Mouse (Mus musculus) midbrain, embryonic 11.5 days (tissue): Measurements from ENCODE around the gene Adcy5. TPM values are rescaled to one million over a fixed set of nuclear protein-coding genes. Genes with fewer than 3 reads are reported as not detected.

Experiments used
- ATAC-seq: fragments of 200-750 bp; cut with Nextera tagmentation; 2 replicates; pipeline ENCODE4 v1.8.0; 2017; ENCODE audit warnings: moderate TSS enrichment, moderate library complexity; ENCODE audit not compliant: low FRiP score
- DNase-seq: peaks from one replicate; pipeline ENCODE4 v3.0.0; 2015; ENCODE audit warnings: low spot score; ENCODE audit errors: missing footprints
- H3K27ac ChIP-seq: fragments of 300-500 bp; sonication (generic); 2 replicates; pipeline ENCODE4 v1.5.1; 2014; ENCODE audit warnings: low read depth, low read length
- H3K27me3 ChIP-seq: fragments of 300-500 bp; sonication (generic); 2 replicates; pipeline ENCODE4 v1.6.1; 2014; ENCODE audit warnings: mild to moderate bottlenecking, low read length, moderate library complexity, mixed read lengths; ENCODE audit not compliant: control insufficient read depth, insufficient read depth
- H3K36me3 ChIP-seq: fragments of 300-500 bp; sonication (generic); 2 replicates; pipeline ENCODE4 v1.6.1; 2014; ENCODE audit warnings: mild to moderate bottlenecking, low read length, moderate library complexity, mixed read lengths; ENCODE audit not compliant: control insufficient read depth, insufficient read depth
- H3K4me1 ChIP-seq: fragments of 300-500 bp; sonication (generic); 2 replicates; pipeline ENCODE4 v1.6.1; 2014; ENCODE audit warnings: low read length; ENCODE audit not compliant: control insufficient read depth, insufficient read depth
- H3K4me2 ChIP-seq: fragments of 300-500 bp; sonication (generic); 2 replicates; pipeline ENCODE4 v1.6.1; 2014; ENCODE audit warnings: mild to moderate bottlenecking, moderate library complexity
- H3K4me3 ChIP-seq: fragments of 300-500 bp; sonication (generic); 2 replicates; pipeline ENCODE4 v1.5.1; 2014; ENCODE audit warnings: low read depth, low read length
- H3K9ac ChIP-seq: fragments of 300-500 bp; sonication (generic); 2 replicates; pipeline ENCODE4 v1.6.1; 2014; ENCODE audit warnings: low read length
- H3K9me3 ChIP-seq: fragments of 300-500 bp; sonication (generic); 2 replicates; pipeline ENCODE4 v1.6.1; 2016; ENCODE audit warnings: low read length; ENCODE audit not compliant: control insufficient read depth
- WGBS: fragments of 180-500 bp; shearing (Covaris S2); extraction: QIAGEN DNeasy Blood & Tissue Kit; methylation state at CpG from one replicate; pipeline ENCODE4 v1.1.7; 2014; 5-methylcytosine and 5-hydroxymethylcytosine counted together
- polyA plus RNA-seq: library from polyadenylated mRNA; unstranded; fragments of >200 nt; fragmentation: Nextera tagmentation; extraction: Ambion mirVana; gene quantifications from 2 replicates; pipeline ENCODE4 v1.2.1, GENCODE M21; 2014

Adcy5 gene
- polyA plus RNA-seq, 1 experiment from 2014 or later: 1.7 TPM

DNA sequence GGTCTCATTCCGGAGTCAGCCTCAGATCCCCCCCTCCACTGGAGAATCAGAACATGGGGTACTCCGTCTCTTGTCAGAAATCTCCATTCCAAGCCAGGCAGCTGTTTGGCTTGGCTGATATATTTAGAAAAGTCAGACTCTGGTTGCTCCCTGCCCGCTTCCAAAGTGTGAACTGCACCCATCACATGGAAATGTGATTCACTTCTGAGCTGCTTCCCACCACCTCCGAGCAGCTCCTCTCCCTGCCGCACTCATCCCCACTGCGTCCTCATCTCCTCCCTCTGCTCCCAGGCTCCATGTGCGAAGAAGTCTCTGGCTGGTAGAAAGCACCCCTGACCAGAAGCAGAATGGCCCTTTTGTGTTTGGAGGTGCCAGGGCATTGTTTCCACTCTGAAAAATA lies 37.2 kb upstream of the Adcy5 start:
- Histone ChIP-seq H3K27ac (no peak overlapping the region), H3K36me3 (no peaks in the 10 kb centered on the region), H3K4me3 (no peak overlapping the region), H3K4me2 (no peak overlapping the region), H3K9ac (no peak overlapping the region), H3K27me3 (no peaks in the 10 kb centered on the region), H3K9me3 (no peaks in the 10 kb centered on the region), H3K4me1 (no peaks in the 10 kb centered on the region)
- WGBS: 59% methylated on average over 7 of the region's 7 CpGs
- DNase-seq: peak; percentile 71
- ATAC-seq: no peak

DNA sequence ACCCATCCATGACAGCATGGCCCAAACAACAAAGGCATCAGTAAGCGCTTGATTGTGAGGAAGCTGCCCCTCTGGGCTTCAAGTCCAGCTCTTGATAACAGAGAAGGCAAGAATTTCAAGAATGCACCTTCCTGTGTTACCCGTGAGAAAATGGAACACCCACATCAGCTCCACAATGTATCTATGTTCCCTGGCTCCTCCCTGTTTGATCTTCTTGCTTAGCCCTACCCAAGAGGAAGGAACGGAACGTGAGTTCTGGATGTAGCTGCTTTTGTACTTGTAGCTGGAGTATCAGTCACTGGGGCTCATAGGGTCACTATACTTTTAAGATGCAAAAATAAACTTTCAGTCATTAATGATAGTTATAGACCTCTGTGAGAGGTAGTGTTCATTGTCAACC lies 34.1 kb upstream of the Adcy5 start:
- Histone ChIP-seq H3K4me3 (no peak overlapping the region), H3K27ac (no peak overlapping the region), H3K27me3 (no peaks in the 10 kb centered on the region), H3K4me1 (no peaks in the 10 kb centered on the region), H3K4me2 (no peak overlapping the region), H3K9ac (no peak overlapping the region), H3K9me3 (no peaks in the 10 kb centered on the region), H3K36me3 (no peaks in the 10 kb centered on the region)
- no peak for ATAC-seq
- WGBS: 83% methylated on average over 4 of the region's 4 CpGs
- DNase-seq: no peak

DNA sequence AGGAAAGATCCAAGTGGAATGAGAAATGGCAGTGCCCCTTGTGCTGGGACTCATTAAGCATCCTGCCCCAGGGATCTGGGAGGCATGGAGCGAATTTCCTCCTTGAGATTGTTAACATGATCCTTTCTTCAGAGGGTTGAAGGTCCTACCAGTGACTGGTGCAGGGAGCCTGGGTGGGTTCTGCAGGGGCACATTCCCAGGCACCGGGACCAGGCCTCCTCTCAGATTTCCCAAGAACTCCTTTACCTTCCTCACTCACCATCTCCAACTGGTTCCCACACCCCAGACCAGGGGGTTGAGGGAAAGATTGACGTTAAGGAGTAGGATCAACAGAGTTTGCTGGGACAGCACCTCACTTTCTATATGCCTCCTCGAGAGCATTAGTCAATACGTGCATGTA lies 27.4 kb upstream of the Adcy5 start:
- ATAC-seq (no peak), DNase-seq (no peak)
- H3K4me3 ChIP-seq: no peak overlapping the region
- H3K9me3 ChIP-seq: no peaks in the 10 kb centered on the region
- no peak overlapping the region for H3K4me2 ChIP-seq
- no peaks in the 10 kb centered on the region for H3K36me3 ChIP-seq
- WGBS: 93% methylated on average over 5 of the region's 5 CpGs
- H3K9ac ChIP-seq: no peak overlapping the region
- H3K4me1 ChIP-seq: no peaks in the 10 kb centered on the region
- no peak overlapping the region for H3K27ac ChIP-seq
- H3K27me3 ChIP-seq: no peaks in the 10 kb centered on the region

DNA sequence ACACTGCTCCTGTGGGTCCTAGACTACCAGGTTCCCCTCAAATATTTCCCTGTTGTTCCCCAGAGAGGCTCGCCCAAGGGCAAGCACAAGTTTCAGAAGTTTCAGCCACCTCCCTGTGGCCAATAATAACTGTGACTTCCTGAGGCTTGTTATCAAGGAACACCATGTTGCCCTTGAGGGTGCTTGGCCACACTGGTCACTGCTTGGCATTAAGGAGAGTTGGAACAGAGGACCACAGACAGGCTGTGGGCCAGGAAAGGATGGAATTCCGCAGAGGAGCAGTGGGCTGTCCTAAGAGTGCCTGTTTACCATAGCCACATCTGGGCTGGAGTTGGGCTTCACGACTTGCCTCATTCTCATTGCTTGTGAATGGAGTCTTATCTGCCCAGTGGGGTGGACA lies 24.5 kb upstream of the Adcy5 start:
- 85% methylated on average over 3 of the region's 3 CpGs for WGBS
- no peak for DNase-seq

DNA sequence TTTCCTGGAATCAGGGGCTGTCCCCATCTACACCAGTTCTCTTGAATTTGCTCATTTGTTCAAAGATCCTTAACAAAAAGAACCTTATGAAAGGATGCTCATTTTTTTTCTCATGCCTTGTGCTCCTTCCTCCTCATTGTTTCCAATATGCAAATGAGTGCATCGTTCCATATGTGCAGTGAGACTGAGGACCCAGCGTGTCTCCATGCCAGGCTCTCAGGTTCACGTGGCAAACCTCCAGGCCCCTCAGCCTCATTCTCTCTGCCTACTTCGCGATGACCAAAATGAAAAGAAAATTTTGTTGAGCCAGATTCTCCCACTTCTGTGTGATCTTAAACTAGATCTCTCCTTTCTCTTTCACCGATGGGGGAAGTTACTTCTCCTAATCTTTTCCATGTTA lies 15.3 kb upstream of the Adcy5 start:
- Histone ChIP-seq H3K4me2 (no peak overlapping the region), H3K36me3 (no peaks in the 10 kb centered on the region), H3K27ac (no peak overlapping the region), H3K4me1 (peaks cover 16% of the 10 kb centered on the region), H3K4me3 (no peak overlapping the region), H3K9me3 (no peaks in the 10 kb centered on the region), H3K9ac (no peak overlapping the region), H3K27me3 (no peaks in the 10 kb centered on the region)
- no peak for DNase-seq
- WGBS: 62% methylated on average over 6 of the region's 6 CpGs
- no peak for ATAC-seq

More for the DNA sequence above, 24.5 kb upstream of the Adcy5 start:
- H3K36me3 ChIP-seq: no peaks in the 10 kb centered on the region
- no peak overlapping the region for H3K4me3 ChIP-seq
- H3K9me3 ChIP-seq: no peaks in the 10 kb centered on the region
- H3K27me3 ChIP-seq: no peaks in the 10 kb centered on the region
- H3K27ac ChIP-seq: no peak overlapping the region
- H3K9ac ChIP-seq: no peak overlapping the region
- no peaks in the 10 kb centered on the region for H3K4me1 ChIP-seq
- ATAC-seq: no peak
- H3K4me2 ChIP-seq: no peak overlapping the region

DNA sequence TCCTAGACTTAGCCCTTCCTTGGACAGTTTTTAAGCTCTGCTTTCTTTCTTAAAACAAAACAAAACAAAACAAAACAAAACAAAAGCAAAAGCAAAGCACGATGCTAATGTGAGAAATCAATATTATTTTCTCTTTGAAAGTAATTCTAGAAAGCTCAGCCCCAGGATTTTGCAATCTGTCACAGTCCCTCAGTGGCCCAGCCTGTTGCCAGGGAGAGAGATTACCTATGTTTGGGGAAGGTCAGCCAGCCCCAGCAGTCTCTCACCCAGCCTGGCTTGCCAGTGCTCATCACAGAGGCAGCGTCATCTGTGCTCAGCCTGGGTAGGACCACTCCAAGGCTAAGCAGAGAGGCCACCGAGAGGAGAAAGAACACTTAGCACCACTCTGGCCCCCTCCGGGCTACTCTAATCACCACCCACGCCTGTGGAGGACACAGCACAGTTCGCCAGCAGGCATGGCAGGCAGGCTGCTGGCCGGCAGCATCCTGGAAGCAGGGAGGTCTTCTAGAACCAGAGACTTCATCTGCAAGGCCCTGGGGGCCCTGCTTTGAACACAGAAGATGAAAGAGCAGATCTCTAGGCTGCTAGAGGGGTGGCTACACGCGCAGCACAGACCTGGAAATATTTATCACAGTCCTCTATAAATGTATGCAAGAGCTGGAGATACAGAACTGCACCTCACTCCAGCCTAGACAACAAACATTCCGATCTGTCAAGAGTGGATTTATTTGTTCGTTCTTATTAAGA lies 14.6 kb upstream of the Adcy5 start:
- WGBS: 12% methylated on average over 11 of the region's 11 CpGs

DNA sequence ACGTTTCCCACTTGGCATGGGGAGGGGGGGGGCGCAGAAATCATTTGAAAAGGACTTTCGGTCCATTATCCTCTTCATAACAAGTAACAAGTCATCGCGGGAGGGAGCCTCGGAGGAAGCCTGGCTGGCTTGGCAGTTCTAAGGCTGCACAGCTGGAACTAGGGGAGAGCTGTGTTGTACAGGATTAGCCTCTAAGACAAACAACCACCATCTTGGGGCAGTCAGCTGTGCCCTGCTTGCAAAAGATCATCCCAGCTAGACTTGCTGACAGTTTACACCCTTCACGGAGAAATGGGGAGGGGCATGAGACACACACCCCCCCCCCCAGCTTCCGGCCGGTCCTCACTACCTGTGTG lies 14.1 kb upstream of the Adcy5 start:
- Histone ChIP-seq H3K9ac (no peak overlapping the region), H3K9me3 (no peaks in the 10 kb centered on the region), H3K36me3 (no peaks in the 10 kb centered on the region), H3K4me2 (peak overlapping the region; percentile 33), H3K27me3 (no peaks in the 10 kb centered on the region), H3K4me3 (no peak overlapping the region), H3K27ac (no peak overlapping the region; the same call in 1 of the 2 replicates), H3K4me1 (peaks cover 16% of the 10 kb centered on the region)
- ATAC-seq: peak; percentile 57
- no peak for DNase-seq
- WGBS: 15% methylated on average over 9 of the region's 9 CpGs

More for the DNA sequence above, 14.6 kb upstream of the Adcy5 start:
- ATAC-seq (peak; percentile 82), DNase-seq (peak; percentile 90)
- Histone ChIP-seq H3K27me3 (no peaks in the 10 kb centered on the region), H3K27ac (peak overlapping the region; percentile 60), H3K4me2 (peak overlapping the region; percentile 33), H3K9me3 (no peaks in the 10 kb centered on the region), H3K36me3 (no peaks in the 10 kb centered on the region), H3K4me1 (peaks cover 16% of the 10 kb centered on the region), H3K9ac (peak overlapping the region; percentile 39; the same call in 1 of the 2 replicates), H3K4me3 (no peak overlapping the region)

DNA sequence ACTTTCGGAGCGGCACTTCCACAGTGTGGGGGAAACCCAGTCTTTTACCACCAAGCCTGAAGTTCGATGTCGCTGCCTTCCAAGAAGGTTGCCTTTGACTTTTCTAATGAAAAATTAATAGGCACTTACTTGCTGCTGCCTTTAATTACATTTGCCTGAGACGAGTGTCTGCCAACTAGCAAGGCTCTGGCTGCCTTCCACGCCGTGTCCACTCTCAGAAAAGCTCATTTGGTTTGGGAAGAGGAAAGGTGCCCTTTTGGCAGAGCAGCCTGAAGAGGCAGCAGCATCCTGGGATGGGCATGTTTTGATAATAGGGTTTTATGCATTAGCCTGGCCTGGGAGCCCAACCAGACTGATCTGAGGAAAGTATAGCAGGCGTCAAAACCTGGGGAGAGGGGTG lies 12.8 kb upstream of the Adcy5 start:
- Histone ChIP-seq H3K36me3 (no peaks in the 10 kb centered on the region), H3K9ac (no peak overlapping the region), H3K4me1 (peaks cover 16% of the 10 kb centered on the region), H3K4me3 (no peak overlapping the region), H3K27me3 (no peaks in the 10 kb centered on the region), H3K27ac (no peak overlapping the region), H3K4me2 (no peak overlapping the region), H3K9me3 (no peaks in the 10 kb centered on the region)
- ATAC-seq: no peak
- DNase-seq: no peak
- WGBS: 88% methylated on average over 8 of the region's 8 CpGs

DNA sequence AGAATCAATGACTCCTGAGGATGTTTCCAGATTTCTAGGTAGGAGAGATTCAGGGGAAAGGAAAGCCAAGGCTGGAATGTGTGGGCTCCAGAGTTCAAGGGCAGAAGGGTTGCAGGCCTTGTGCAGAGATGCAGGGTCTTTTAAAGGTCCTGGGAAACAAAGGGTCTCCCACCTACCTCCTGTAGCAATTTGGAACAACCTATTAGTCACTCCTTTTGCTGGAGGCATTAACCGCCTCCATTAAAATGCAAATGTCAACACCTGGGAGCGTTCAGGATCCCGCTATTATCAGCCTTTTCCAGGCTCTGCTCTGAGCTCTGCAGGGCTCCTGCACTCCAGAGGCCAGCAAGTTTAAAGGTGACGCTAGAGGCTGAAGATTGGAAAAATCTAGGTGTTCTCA lies 8.5 kb upstream of the Adcy5 start:
- H3K4me2 ChIP-seq: no peak overlapping the region
- DNase-seq: no peak
- H3K27me3 ChIP-seq: peaks cover under 1% of the 10 kb centered on the region; the same call in 1 of the 2 replicates
- H3K9ac ChIP-seq: no peak overlapping the region
- WGBS: 22% methylated on average over 4 of the region's 4 CpGs
- no peaks in the 10 kb centered on the region for H3K9me3 ChIP-seq
- H3K36me3 ChIP-seq: no peaks in the 10 kb centered on the region
- ATAC-seq: no peak
- no peak overlapping the region for H3K4me3 ChIP-seq
- no peak overlapping the region for H3K27ac ChIP-seq
- no peaks in the 10 kb centered on the region for H3K4me1 ChIP-seq
